Mouse (Mus musculus) splenic B cell, adult 2 months (primary cell): ENCODE measurements around the gene Cnpy4.
A peak's percentile ranks its signal among the peaks of the same experiment; 100 is the strongest.

Experiments used
- DNase-seq: peaks from one replicate; pipeline ENCODE4 v3.0.0-alpha.2; 2011; ENCODE audit warnings: low read depth, low spot score
- H3K27me3 ChIP-seq: 2 replicates; pipeline ENCODE4 v1.6.1; 2012; ENCODE audit warnings: mild to moderate bottlenecking, low read length, moderate library complexity, mixed read lengths; ENCODE audit not compliant: control insufficient read depth, poor library complexity, insufficient read depth, severe bottlenecking
- H3K36me3 ChIP-seq: 2 replicates; pipeline ENCODE4 v1.6.1; 2012; ENCODE audit warnings: mild to moderate bottlenecking, low read length, moderate library complexity, mixed read lengths; ENCODE audit not compliant: control insufficient read depth, poor library complexity, insufficient read depth, severe bottlenecking

The Cnpy4 gene

GRCm38 (mm10) chr5:138186950-138187638 is at the start of gene Cnpy4, which contains the start of gene Taf6:
Gene Cnpy4, plus strand, starts transcription at chr5:138187485.
Gene Taf6, minus strand, starts transcription at chr5:138187451.
- DNase-seq = peak; percentile 94
- no peaks in the 10 kb centered on the region; the same call in none of the 2 replicates for H3K36me3 ChIP-seq
- no peaks in the 10 kb centered on the region for H3K27me3 ChIP-seq

GRCm38 (mm10) chr5:138137935-138138549 is 49.2 kb upstream of the Cnpy4 start:
- no peaks in the 10 kb centered on the region for H3K27me3 ChIP-seq
- peak; percentile 72 for DNase-seq
- peaks cover 5% of the 10 kb centered on the region; the same call in 1 of the 2 replicates for H3K36me3 ChIP-seq

- Histone ChIP-seq H3K27me3 (no peaks in the 10 kb centered on the region), H3K36me3 (0 out of 2 replicates have a peak, but pooled peaks cover 1% of the 10 kb centered on the region)
Measured at GRCm38 (mm10) chr5:138138585-138138984, 48.7 kb upstream of the Cnpy4 start.

GRCm38 (mm10) chr5:138154390-138154789 is 32.9 kb upstream of the Cnpy4 start:
- no peak for DNase-seq
- Histone ChIP-seq H3K36me3 (peaks cover 12% of the 10 kb centered on the region; the same call in 1 of the 2 replicates), H3K27me3 (no peaks in the 10 kb centered on the region)

More at GRCm38 (mm10) chr5:138138585-138138984, 48.7 kb upstream of the Cnpy4 start:
- no peak for DNase-seq

- peaks cover 9% of the 10 kb centered on the region; the same call in 1 of the 2 replicates for H3K36me3 ChIP-seq
- H3K27me3 ChIP-seq = no peaks in the 10 kb centered on the region
- DNase-seq = peak; percentile 94
Measured at GRCm38 (mm10) chr5:138155443-138155976, 31.8 kb upstream of the Cnpy4 start, which contains the start of gene Zfp113. Gene Zfp113, minus strand, starts transcription at chr5:138155744.

GRCm38 (mm10) chr5:138160224-138160762 is 27.0 kb upstream of the Cnpy4 start:
- Histone ChIP-seq H3K27me3 (no peaks in the 10 kb centered on the region), H3K36me3 (peaks cover 8% of the 10 kb centered on the region)
- DNase-seq = no peak

GRCm38 (mm10) chr5:138160842-138161665 is 26.2 kb upstream of the Cnpy4 start, which contains the start of gene Cops6:
Gene Cops6, plus strand, starts transcription at chr5:138161071.
- peaks cover 13% of the 10 kb centered on the region for H3K36me3 ChIP-seq
- DNase-seq = peak; percentile 93
- no peaks in the 10 kb centered on the region for H3K27me3 ChIP-seq

DNA sequence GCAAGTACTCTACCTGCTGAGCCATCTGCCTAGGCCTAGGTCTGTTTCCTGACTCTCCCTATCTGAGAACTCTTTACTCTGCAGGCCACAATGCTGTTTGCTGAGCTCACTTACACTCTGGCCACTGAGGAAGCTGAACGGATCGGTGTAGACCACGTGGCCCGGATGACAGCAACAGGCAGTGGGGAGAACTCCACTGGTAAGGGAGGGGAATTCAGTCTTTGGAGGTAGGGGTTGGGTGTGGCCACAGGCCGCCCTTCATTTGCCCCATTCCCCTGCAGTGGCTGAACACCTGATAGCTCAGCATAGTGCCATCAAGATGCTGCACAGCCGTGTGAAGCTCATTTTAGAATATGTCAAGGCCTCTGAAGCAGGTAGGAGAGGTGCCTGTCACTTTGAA is 24.2 kb upstream of the Cnpy4 start:
- Histone ChIP-seq H3K27me3 (no peaks in the 10 kb centered on the region), H3K36me3 (peaks cover 20% of the 10 kb centered on the region)
- no peak for DNase-seq

- no peak for DNase-seq
- peaks cover 20% of the 10 kb centered on the region for H3K36me3 ChIP-seq
Measured at GRCm38 (mm10) chr5:138163610-138164009, 23.7 kb upstream of the Cnpy4 start.

DNA sequence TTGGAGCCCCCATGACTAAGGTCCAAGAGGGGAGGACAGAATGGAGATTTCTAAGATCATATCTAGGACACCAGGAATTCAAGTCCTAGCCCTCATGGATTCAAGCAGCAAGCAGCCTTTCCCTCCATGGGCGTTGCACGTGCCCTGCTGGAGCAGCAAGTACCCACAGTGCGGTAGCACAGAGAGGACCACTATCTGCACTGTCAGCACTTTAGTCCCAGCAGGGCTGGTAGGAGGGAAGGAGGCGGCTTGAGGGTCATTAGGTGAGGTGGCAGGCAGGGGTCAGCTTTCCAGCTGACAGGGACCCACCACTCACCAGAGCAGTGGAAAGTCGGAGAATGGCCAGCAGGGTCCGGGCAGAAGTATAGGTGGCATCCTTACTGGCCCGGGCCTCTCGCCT is 21.7 kb upstream of the Cnpy4 start:
- H3K27me3 ChIP-seq = no peaks in the 10 kb centered on the region
- peaks cover 21% of the 10 kb centered on the region for H3K36me3 ChIP-seq
- DNase-seq = no peak

More at GRCm38 (mm10) chr5:138163610-138164009, 23.7 kb upstream of the Cnpy4 start:
- H3K27me3 ChIP-seq = no peaks in the 10 kb centered on the region

- Histone ChIP-seq H3K36me3 (peaks cover 8% of the 10 kb centered on the region), H3K27me3 (no peaks in the 10 kb centered on the region)
- peak; percentile 95 for DNase-seq
Measured at GRCm38 (mm10) chr5:138170936-138171561, 16.2 kb upstream of the Cnpy4 start.

- Histone ChIP-seq H3K27me3 (no peaks in the 10 kb centered on the region), H3K36me3 (peaks cover 3% of the 10 kb centered on the region; the same call in 1 of the 2 replicates)
- DNase-seq = peak; percentile 95
Measured at GRCm38 (mm10) chr5:138171695-138172491, 15.4 kb upstream of the Cnpy4 start, which contains the start of the genes Ap4m1 and Mcm7. Gene Ap4m1, plus strand, starts transcription at chr5:138172002. Gene Mcm7, minus strand, starts transcription at chr5:138172422.

GRCm38 (mm10) chr5:138173217-138173616 is 14.1 kb upstream of the Cnpy4 start:
- no peaks in the 10 kb centered on the region for H3K27me3 ChIP-seq
- H3K36me3 ChIP-seq = peaks cover 4% of the 10 kb centered on the region

More at GRCm38 (mm10) chr5:138173217-138173616, 14.1 kb upstream of the Cnpy4 start:
- DNase-seq = no peak
